Mouse (Mus musculus): ENCODE results near the gene Znrf1. TPM values are rescaled to one million over a fixed set of nuclear protein-coding genes. Genes with fewer than 3 reads are reported as not detected.

Gene Znrf1
- total and polyA plus RNA-seq, 2 experiments from 2014 or later: 96.5 to 234 TPM

GRCm38 (mm10) chr8:111563687-111564086 is 27.8 kb downstream of the Znrf1 start:
- 92% methylated on average over 4 of the region's 4 CpGs for WGBS

GRCm38 (mm10) chr8:111564093-111564492 is 28.2 kb downstream of the Znrf1 start:
- no peak for DNase-seq (ENCODE audit: low spot score)
- H3K9me3 ChIP-seq (ENCODE audit: low read length): no peaks in the 10 kb centered on the region
- 83% methylated on average over 2 of the region's 2 CpGs for WGBS
- H3K9ac ChIP-seq (replicated peaks; ENCODE audit: low read length, poor library complexity, severe bottlenecking): no peak overlapping the region
- no peak overlapping the region for H3K4me2 ChIP-seq (ENCODE audit: low read depth, low read length, poor library complexity, severe bottlenecking)
- TF ChIP-seq CTCF (IDR thresholded peaks at IDR 0.05): no peak
- H3K36me3 ChIP-seq (ENCODE audit: insufficient read depth, low read length): no peaks in the 10 kb centered on the region
- no peaks in the 10 kb centered on the region for H3K27me3 ChIP-seq (ENCODE audit: insufficient read depth, low read length)
- H3K27ac ChIP-seq (ENCODE audit: low read depth, low read length): no peak overlapping the region
- no peak overlapping the region for H3K4me3 ChIP-seq (ENCODE audit: low read depth, low read length)
- H3K4me1 ChIP-seq (ENCODE audit: insufficient read depth, low read length): peaks cover 15% of the 10 kb centered on the region; the same call in 1 of the 2 replicates
- ATAC-seq (ENCODE audit: low FRiP score): no peak

More at GRCm38 (mm10) chr8:111563687-111564086, 27.8 kb downstream of the Znrf1 start:
- Histone ChIP-seq H3K4me2 (ENCODE audit: low read depth, low read length, poor library complexity, severe bottlenecking) (no peak overlapping the region), H3K9me3 (ENCODE audit: low read length) (no peaks in the 10 kb centered on the region), H3K4me3 (ENCODE audit: low read depth, low read length) (no peak overlapping the region), H3K4me1 (ENCODE audit: insufficient read depth, low read length) (peaks cover 15% of the 10 kb centered on the region; the same call in 1 of the 2 replicates), H3K27ac (ENCODE audit: low read depth, low read length) (no peak overlapping the region), H3K9ac (replicated peaks; ENCODE audit: low read length, poor library complexity, severe bottlenecking) (no peak overlapping the region), H3K36me3 (ENCODE audit: insufficient read depth, low read length) (no peaks in the 10 kb centered on the region), H3K27me3 (ENCODE audit: insufficient read depth, low read length) (no peaks in the 10 kb centered on the region)
- ATAC-seq (ENCODE audit: low FRiP score) (no peak), DNase-seq (ENCODE audit: low spot score) (no peak)
- no peak for TF ChIP-seq CTCF (IDR thresholded peaks at IDR 0.05)

DNA sequence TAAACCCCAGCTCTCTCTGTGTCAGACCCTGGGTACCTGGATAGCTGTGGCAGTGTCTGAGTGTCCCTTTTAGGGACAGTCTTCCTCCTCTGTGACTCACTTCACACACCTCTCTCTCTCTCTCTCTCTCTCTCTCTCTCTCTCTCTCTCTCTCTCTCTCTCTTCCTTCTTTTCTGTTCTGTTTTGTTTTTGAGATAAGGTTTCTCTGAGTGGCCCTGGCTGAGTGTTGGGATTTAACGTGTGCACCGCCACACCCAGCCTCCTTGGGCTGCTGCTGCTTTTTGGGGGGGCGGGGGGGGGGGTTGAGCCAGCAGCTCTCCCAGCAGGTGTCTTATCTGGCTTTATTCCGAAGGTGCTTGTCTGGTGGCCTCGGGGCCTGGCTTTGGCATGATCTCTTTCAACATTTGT is 29.9 kb downstream of the Znrf1 start:
- DNase-seq (ENCODE audit: low spot score): no peak
- 36% methylated on average over 5 of the region's 5 CpGs for WGBS

DNA sequence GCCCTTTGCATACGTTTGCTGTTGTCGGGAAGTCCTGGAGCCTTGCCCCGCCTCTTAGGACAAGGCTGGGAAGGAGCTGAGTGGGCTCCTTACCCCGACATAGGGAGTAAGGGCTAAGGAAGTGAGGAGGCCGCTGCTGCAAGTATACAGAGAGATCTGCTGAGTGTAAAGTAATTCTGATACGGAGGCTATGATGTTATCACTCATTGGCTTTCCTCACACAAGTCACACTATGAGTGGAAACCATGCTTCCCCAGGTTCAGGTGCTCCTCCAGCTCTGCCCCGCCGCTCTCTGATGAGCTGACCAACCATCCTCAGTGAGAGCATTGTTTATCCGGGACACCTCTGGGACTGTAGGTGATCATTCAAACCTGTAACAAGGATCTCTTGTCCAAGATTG is 30.4 kb downstream of the Znrf1 start:
- 63% methylated on average over 9 of the region's 9 CpGs for WGBS
- ATAC-seq (ENCODE audit: low FRiP score): no peak
- no peaks in the 10 kb centered on the region for H3K36me3 ChIP-seq (ENCODE audit: insufficient read depth, low read length)
- peaks cover 15% of the 10 kb centered on the region; the same call in 1 of the 2 replicates for H3K4me1 ChIP-seq (ENCODE audit: insufficient read depth, low read length)
- H3K9me3 ChIP-seq (ENCODE audit: low read length): no peaks in the 10 kb centered on the region
- H3K27ac ChIP-seq (ENCODE audit: low read depth, low read length): no peak overlapping the region
- no peak for TF ChIP-seq CTCF (IDR thresholded peaks at IDR 0.05)
- H3K4me2 ChIP-seq (ENCODE audit: low read depth, low read length, poor library complexity, severe bottlenecking): no peak overlapping the region
- no peak for DNase-seq (ENCODE audit: low spot score)
- H3K4me3 ChIP-seq (ENCODE audit: low read depth, low read length): no peak overlapping the region
- no peak overlapping the region for H3K9ac ChIP-seq (replicated peaks; ENCODE audit: low read length, poor library complexity, severe bottlenecking)
- no peaks in the 10 kb centered on the region for H3K27me3 ChIP-seq (ENCODE audit: insufficient read depth, low read length)

More for the DNA sequence above, 29.9 kb downstream of the Znrf1 start:
- Histone ChIP-seq H3K9me3 (ENCODE audit: low read length) (no peaks in the 10 kb centered on the region), H3K27me3 (ENCODE audit: insufficient read depth, low read length) (no peaks in the 10 kb centered on the region), H3K4me1 (ENCODE audit: insufficient read depth, low read length) (peaks cover 15% of the 10 kb centered on the region; the same call in 1 of the 2 replicates), H3K9ac (replicated peaks; ENCODE audit: low read length, poor library complexity, severe bottlenecking) (no peak overlapping the region), H3K27ac (ENCODE audit: low read depth, low read length) (no peak overlapping the region), H3K4me2 (ENCODE audit: low read depth, low read length, poor library complexity, severe bottlenecking) (no peak overlapping the region), H3K4me3 (ENCODE audit: low read depth, low read length) (no peak overlapping the region), H3K36me3 (ENCODE audit: insufficient read depth, low read length) (no peaks in the 10 kb centered on the region)
- ATAC-seq (ENCODE audit: low FRiP score): no peak
- TF ChIP-seq CTCF (IDR thresholded peaks at IDR 0.05): no peak

DNA sequence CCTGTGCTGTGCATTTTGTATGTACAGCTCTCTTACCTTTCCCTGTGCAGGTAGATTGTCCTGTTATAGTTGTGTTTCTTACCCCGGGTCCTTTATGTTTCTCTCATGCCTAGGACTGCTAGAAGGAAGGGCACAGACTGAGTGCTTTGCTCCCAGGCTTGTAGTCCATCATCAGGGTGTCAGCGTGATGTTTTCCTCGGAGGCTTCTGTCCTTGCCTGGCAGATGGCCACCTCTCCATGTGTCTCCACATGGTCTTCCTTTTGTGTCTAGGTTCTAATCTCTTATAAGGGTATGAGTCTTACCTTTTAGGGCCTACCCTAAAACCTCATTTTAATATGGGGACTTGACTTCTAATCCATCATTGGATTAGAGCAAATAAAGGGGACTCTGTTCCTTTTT is 31.7 kb downstream of the Znrf1 start:
- Histone ChIP-seq H3K9ac (replicated peaks; ENCODE audit: low read length, poor library complexity, severe bottlenecking) (no peak overlapping the region), H3K4me3 (ENCODE audit: low read depth, low read length) (no peak overlapping the region), H3K36me3 (ENCODE audit: insufficient read depth, low read length) (no peaks in the 10 kb centered on the region), H3K4me1 (ENCODE audit: insufficient read depth, low read length) (peaks cover 15% of the 10 kb centered on the region; the same call in 1 of the 2 replicates), H3K27me3 (ENCODE audit: insufficient read depth, low read length) (no peaks in the 10 kb centered on the region), H3K27ac (ENCODE audit: low read depth, low read length) (no peak overlapping the region), H3K9me3 (ENCODE audit: low read length) (no peaks in the 10 kb centered on the region), H3K4me2 (ENCODE audit: low read depth, low read length, poor library complexity, severe bottlenecking) (no peak overlapping the region)
- TF ChIP-seq CTCF (IDR thresholded peaks at IDR 0.05): no peak
- DNase-seq (ENCODE audit: low spot score) (no peak), ATAC-seq (ENCODE audit: low FRiP score) (no peak)
- 64% methylated on average over 3 of the region's 3 CpGs for WGBS

- 62% methylated on average over 3 of the region's 3 CpGs for WGBS
- no peaks in the 10 kb centered on the region for H3K36me3 ChIP-seq (ENCODE audit: insufficient read depth, low read length)
- H3K9ac ChIP-seq (replicated peaks; ENCODE audit: low read length, poor library complexity, severe bottlenecking): no peak overlapping the region
- H3K4me2 ChIP-seq (ENCODE audit: low read depth, low read length, poor library complexity, severe bottlenecking): no peak overlapping the region
- H3K27me3 ChIP-seq (ENCODE audit: insufficient read depth, low read length): no peaks in the 10 kb centered on the region
- DNase-seq (ENCODE audit: low spot score): no peak
- H3K27ac ChIP-seq (ENCODE audit: low read depth, low read length): 0 out of 2 replicates have a peak overlapping the region, but pooled peaks have one; percentile 27
- H3K4me1 ChIP-seq (ENCODE audit: insufficient read depth, low read length): peaks cover 15% of the 10 kb centered on the region; the same call in 1 of the 2 replicates
- no peak overlapping the region for H3K4me3 ChIP-seq (ENCODE audit: low read depth, low read length)
- no peaks in the 10 kb centered on the region for H3K9me3 ChIP-seq (ENCODE audit: low read length)
- no peak for ATAC-seq (ENCODE audit: low FRiP score)
- no peak for TF ChIP-seq CTCF (IDR thresholded peaks at IDR 0.05)
Measured at GRCm38 (mm10) chr8:111568029-111568428, 32.1 kb downstream of the Znrf1 start.
